In genomic region chr3:131470837-131471236, GRCm38 (mm10) we compare ENCODE assay signal across 8 mouse cellular contexts. TPM values are rescaled to one million over a fixed set of nuclear protein-coding genes. Genes with fewer than 3 reads are reported as not detected.
DNase-seq lines count a peak whose midpoint lies in the region; ATAC-seq and TF ChIP-seq lines count a peak whose summit lies in the region.

No protein-coding gene starts in this region.

- intact Hi-C loops in gastrocnemius, postnatal 14 days (cut with DNase I; ENCODE audit: low total_unique reads): no loop called here

- WGBS in embryonic facial prominence, embryonic 15.5 days: 61% methylated on average over 9 of the region's 9 CpGs
- 52% methylated on average over 9 of the region's 9 CpGs for WGBS in limb, embryonic 11.5 days
- 26% methylated on average over 9 of the region's 9 CpGs for WGBS in midbrain, postnatal 0 days

- peaks cover 5% of the 10 kb centered on the region; the same call in 1 of the 2 replicates for H3K4me1 ChIP-seq in embryonic facial prominence, embryonic 15.5 days
- H3K4me1 ChIP-seq in limb, embryonic 11.5 days (ENCODE audit: control insufficient read depth, insufficient read depth, low read length): 0 out of 2 replicates have a peak, but pooled peaks cover 2% of the 10 kb centered on the region
- 0 out of 2 replicates have a peak, but pooled peaks cover 3% of the 10 kb centered on the region for H3K4me1 ChIP-seq in midbrain, postnatal 0 days (ENCODE audit: insufficient read depth, low read length)

- H3K4me2 ChIP-seq in embryonic facial prominence, embryonic 15.5 days (replicated peaks): no peak overlapping the region
- no peak overlapping the region for H3K4me2 ChIP-seq in limb, embryonic 11.5 days (ENCODE audit: low read depth, severe bottlenecking)
- no peak overlapping the region for H3K4me2 ChIP-seq in midbrain, postnatal 0 days (ENCODE audit: low read depth, low read length, poor library complexity, severe bottlenecking)

- TF ChIP-seq CTCF in midbrain, postnatal 0 days (IDR thresholded peaks at IDR 0.05): no peak

- H3K27ac ChIP-seq in embryonic facial prominence, embryonic 15.5 days (replicated peaks): no peak overlapping the region
- no peak overlapping the region for H3K27ac ChIP-seq in limb, embryonic 11.5 days (replicated peaks; ENCODE audit: low read depth, low read length)
- H3K27ac ChIP-seq in midbrain, postnatal 0 days (ENCODE audit: low read depth, low read length): no peak overlapping the region

- no peak overlapping the region for H3K9ac ChIP-seq in embryonic facial prominence, embryonic 15.5 days
- H3K9ac ChIP-seq in limb, embryonic 11.5 days (ENCODE audit: low read length): no peak overlapping the region
- no peak overlapping the region for H3K9ac ChIP-seq in midbrain, postnatal 0 days (replicated peaks; ENCODE audit: low read length, poor library complexity, severe bottlenecking)

- H3K4me3 ChIP-seq in embryonic facial prominence, embryonic 15.5 days (replicated peaks): no peak overlapping the region
- H3K4me3 ChIP-seq in limb, embryonic 11.5 days (ENCODE audit: low read depth, low read length): no peak overlapping the region
- no peak overlapping the region for H3K4me3 ChIP-seq in midbrain, postnatal 0 days (ENCODE audit: low read depth, low read length)

- H3K36me3 ChIP-seq in embryonic facial prominence, embryonic 15.5 days: no peaks in the 10 kb centered on the region
- H3K36me3 ChIP-seq in limb, embryonic 11.5 days (ENCODE audit: control insufficient read depth, insufficient read depth, low read length): no peaks in the 10 kb centered on the region
- H3K36me3 ChIP-seq in midbrain, postnatal 0 days (ENCODE audit: insufficient read depth, low read length): no peaks in the 10 kb centered on the region

- peak; percentile 84 for ATAC-seq in embryonic facial prominence, embryonic 15.5 days (ENCODE audit: insufficient number of reproducible peaks, low FRiP score, low TSS enrichment, low read depth)
- no peak; the same call in 1 of the 2 replicates for ATAC-seq in limb, embryonic 11.5 days (ENCODE audit: insufficient number of reproducible peaks, low FRiP score, low TSS enrichment, low read depth)
- peak; percentile 50; the same call in 1 of the 2 replicates for ATAC-seq in midbrain, postnatal 0 days (ENCODE audit: low FRiP score)

- DNase-seq in gastrocnemius, postnatal 14 days: peak; percentile 12
- no peak for DNase-seq in gastrocnemius, adult 8-10 months (ENCODE audit: low spot score in 2 of 2)
- DNase-seq in limb, embryonic 11.5 days (ENCODE audit: low spot score): peak; percentile 53
- peak; percentile 48 for DNase-seq in midbrain, postnatal 0 days (ENCODE audit: low spot score)
- no peak for DNase-seq in thymus, postnatal 25 days
- DNase-seq in kidney, adult 18-20 months: no peak
- DNase-seq in spleen, postnatal 14 days (ENCODE audit: low spot score in 2 of 2): no peak

- H3K27me3 ChIP-seq in embryonic facial prominence, embryonic 15.5 days: no peaks in the 10 kb centered on the region
- no peaks in the 10 kb centered on the region for H3K27me3 ChIP-seq in limb, embryonic 11.5 days (ENCODE audit: control insufficient read depth, insufficient read depth, low read length)
- H3K27me3 ChIP-seq in midbrain, postnatal 0 days (ENCODE audit: insufficient read depth, low read length): no peaks in the 10 kb centered on the region

- no peaks in the 10 kb centered on the region for H3K9me3 ChIP-seq in embryonic facial prominence, embryonic 15.5 days (replicated peaks)
- no peaks in the 10 kb centered on the region for H3K9me3 ChIP-seq in limb, embryonic 11.5 days (ENCODE audit: control insufficient read depth, low read length)
- no peaks in the 10 kb centered on the region for H3K9me3 ChIP-seq in midbrain, postnatal 0 days (ENCODE audit: low read length)

RNA-seq across cellular contexts. Expression of gene Sgms2, which starts 20.4 kb away (rescaled TPM):
- total RNA-seq in gastrocnemius, postnatal 14 days (2021): 1 to 10 TPM; 3.8 to 5.4 TPM
- total RNA-seq in gastrocnemius, adult 8-10 months (2022): 1 to 10 TPM; 1.0 to 2.3 (median 2.1) TPM
- 24.3 and 25.2 TPM in 2 replicates for polyA plus RNA-seq in embryonic facial prominence, embryonic 15.5 days (2015; fragmentation: Nextera tagmentation; extraction: Ambion mirVana)
- polyA plus RNA-seq in limb, embryonic 11.5 days (2014; fragmentation: Nextera tagmentation; extraction: Ambion mirVana): 1.5 and 3.0 TPM in 2 replicates
- 6.0 and 10.6 TPM in 2 replicates for total RNA-seq in midbrain, postnatal 0 days (2014; rRNA removed)
- polyA plus RNA-seq in midbrain, postnatal 0 days (2015; fragmentation: Nextera tagmentation; extraction: Ambion mirVana): 1.5 and 1.9 TPM in 2 replicates

Comparison
In these comparisons a context has a peak if more than half of its experiments do, and no peak if none do; other contexts are left out.
1. DNase-seq: peak in gastrocnemius, postnatal 14 days (single experiment), limb, embryonic 11.5 days (single experiment) and midbrain, postnatal 0 days (single experiment); none in gastrocnemius, adult 8-10 months (0 of 2), thymus, postnatal 25 days (single experiment), kidney, adult 18-20 months (single experiment) and spleen, postnatal 14 days (0 of 2).